Mouse (Mus musculus) lung, postnatal 0 days (tissue): ENCODE measurements at regions not wholly inside any gene's neighbourhood (a gene's known extent, or its start where the extent isn't known, plus 50 kb on each side); places are given as distances from the start of the nearest gene placed in this dataset.

Experiments used
- CTCF ChIP-seq: IDR thresholded peaks from 2 replicates; pipeline ENCODE4 v1.5.1; 2016; ENCODE audit warnings: antibody characterized with exemption, mild to moderate bottlenecking
- EP300 ChIP-seq: IDR thresholded peaks from 2 replicates; pipeline ENCODE4 v1.6.1; 2016; ENCODE audit warnings: antibody characterized with exemption, mild to moderate bottlenecking, control low read depth

GRCm38 (mm10) chr3:131795108-131796005 lies 230.8 kb downstream of the Papss1 start:
- no peak for TF ChIP-seq CTCF
- no peak for TF ChIP-seq EP300
